Mouse (Mus musculus): ENCODE data around the gene Ahdc1.

DNA sequence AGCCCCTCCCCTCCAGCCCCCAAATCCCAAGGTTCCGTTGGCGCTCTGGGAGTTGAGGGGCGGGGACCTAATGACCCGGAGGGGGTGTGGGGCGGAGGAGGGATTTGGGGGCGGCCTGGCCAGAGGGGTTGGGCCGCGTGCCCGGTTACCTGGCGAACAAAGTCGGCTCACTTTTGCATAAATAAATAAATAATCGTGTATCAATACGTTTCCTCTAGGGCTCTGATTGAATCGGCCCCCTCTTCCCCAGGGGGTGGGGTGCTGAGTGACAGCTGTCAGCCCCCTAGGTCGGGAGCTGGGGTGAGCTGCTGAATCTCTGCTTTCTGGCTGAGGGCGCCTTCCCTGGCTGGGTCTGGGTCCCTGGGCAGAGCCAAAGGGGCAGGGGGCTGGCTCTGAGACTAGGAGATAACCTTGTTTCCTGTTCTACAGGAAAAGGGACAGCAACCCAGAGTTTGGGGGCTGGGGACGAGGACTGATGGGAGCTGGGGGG is 1.8 kb downstream of the Ahdc1 start:
- no peak for TF ChIP-seq CTCF (conservative IDR thresholded peaks at IDR 0.05; ENCODE audit: low read length)
- no peak for TF ChIP-seq POU5F1 (IDR thresholded peaks at IDR 0.05; ENCODE audit: borderline replicate concordance, low read length)

All from E14TG2a.4 (cell line).